Mouse (Mus musculus): ENCODE results near the gene Rtkn.

Gene Rtkn

DNA sequence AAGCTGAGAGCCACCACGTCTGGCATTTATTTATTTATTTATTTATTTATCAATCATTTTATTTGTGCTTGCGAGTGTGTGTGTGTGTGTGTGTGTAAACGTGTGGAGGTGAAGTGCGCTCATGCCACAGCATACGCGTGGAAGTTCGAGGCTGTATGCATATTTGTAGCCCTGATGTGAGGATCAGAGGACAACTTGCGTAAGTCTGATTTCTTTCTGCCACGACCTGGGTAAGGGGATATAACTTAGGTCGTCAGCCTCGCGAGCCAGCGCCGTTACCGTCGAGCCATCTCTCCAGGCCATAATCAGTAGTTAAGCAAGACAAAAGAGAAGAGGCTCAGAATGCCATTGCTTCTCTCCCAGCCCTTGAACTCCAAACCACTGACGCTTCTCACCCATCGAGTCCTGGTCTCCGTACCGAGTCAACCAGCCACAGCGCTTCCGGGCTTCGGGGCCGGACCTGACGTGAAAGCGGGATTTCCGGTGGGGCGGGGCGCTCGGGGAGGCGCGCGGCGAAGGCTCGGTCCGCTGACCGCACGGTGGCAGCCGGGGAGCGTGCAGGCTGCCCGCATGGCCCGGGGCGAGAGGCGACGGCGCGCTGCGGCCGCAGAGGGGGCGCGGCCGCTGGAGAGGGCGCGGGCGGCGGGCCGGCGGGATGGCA is 20.1 kb upstream of the Rtkn start, which contains the start of gene Mogs:
Mogs (plus strand) TSS at position 486 of the 661 bp plus-strand sequence.
- in situ Hi-C loops (cut with MboI; ENCODE audit: unreplicated experiment in 2 of 2) = loop anchor here in 1 of 2 experiments (5.0 kb wide), 1 partner anchor 42 kb away; the partner anchor contains the start of genes 1700003E16Rik and Wdr54

DNA sequence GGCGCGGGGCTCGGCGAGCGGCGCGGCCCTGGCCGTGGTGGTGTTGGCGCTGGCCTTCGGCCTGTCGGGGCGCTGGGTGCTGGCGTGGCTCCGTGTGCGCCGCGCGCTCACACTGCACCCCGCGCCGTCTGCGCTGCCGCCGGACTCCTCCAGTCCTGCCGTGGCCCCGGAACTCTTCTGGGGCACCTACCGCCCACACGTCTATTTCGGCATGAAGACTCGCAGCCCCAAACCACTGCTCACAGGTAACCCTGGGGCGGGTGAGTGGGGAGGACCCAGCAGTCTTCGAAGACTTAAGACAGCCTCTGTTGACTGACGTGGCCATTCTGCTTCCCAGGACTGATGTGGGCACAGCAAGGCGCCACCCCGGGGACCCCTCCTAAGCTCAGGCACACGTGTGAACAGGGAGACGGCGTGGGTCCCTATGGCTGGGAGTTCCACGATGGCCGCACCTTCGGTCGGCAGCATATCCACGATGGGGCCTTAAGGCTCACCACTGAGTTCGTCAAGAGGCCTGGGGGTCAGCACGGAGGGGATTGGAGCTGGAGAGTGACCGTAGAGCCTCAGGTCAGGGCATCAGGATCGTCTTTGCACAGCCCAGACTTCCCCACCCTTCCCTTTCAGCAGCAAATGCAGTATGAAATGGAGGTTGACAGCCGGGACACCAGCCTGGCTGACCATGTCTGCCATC is 19.4 kb upstream of the Rtkn start:
- in situ Hi-C loops (cut with MboI; ENCODE audit: unreplicated experiment in 2 of 2) = loop anchor here in 1 of 2 experiments (5.0 kb wide), 1 partner anchor 41 kb away; the partner anchor contains the start of genes 1700003E16Rik and Wdr54

DNA sequence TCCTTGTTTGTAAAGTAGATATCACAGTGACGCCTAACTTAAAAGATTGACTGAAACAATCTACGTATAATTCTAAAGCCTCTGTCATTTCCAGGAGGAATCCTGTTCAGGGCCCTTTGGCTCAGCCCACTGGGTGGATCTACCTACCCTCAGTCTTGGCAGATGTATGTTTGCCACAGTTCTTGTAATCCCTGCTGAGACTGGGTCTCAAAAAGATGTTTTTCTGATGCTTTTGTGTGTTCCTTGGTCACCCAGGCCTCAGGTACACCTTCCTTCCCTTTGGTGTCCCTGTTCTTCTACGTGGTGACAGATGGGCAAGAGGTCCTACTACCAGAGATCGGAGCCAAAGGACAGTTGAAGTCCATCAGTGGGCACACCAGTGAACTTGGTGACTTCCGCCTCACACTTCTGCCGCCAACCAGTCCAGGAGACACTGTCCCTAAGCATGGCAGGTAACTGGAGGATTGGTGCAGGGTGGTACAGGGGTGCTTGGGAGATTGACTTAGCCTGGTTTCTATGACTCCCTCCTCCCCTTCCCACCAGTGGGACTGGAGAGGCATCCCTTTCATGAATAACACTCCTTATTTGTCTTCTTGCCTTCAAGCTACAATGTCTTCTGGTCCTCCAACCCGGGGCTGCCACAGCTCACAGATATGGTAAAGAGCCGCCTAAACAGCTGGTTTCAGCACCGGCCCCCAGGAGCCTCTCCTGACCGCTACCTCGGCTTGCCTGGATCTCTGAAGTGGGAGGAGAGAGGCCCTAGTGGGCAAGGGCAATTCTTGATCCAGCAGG is 18.7 kb upstream of the Rtkn start:
- in situ Hi-C loops (cut with MboI; ENCODE audit: unreplicated experiment in 2 of 2) = loop anchor here in 1 of 2 experiments (5.0 kb wide), 1 partner anchor 41 kb away; the partner anchor contains the start of genes 1700003E16Rik and Wdr54

DNA sequence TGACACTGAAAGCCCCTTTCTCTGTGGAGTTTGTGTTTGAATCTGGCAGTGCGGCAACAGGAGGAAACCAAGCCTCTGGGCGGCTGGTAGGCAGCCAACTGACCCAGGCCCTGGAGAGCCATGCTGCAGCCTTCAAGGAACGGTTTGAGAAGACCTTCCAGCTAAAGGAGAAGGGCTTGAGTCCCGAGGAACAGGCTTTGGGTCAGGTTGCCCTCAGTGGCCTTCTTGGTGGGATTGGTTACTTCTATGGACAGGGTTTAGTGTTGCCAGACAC is 18.2 kb upstream of the Rtkn start:
- in situ Hi-C loops (cut with MboI; ENCODE audit: unreplicated experiment in 2 of 2) = loop anchor here in 1 of 2 experiments (5.0 kb wide), 1 partner anchor 40 kb away; the partner anchor contains the start of genes 1700003E16Rik and Wdr54

DNA sequence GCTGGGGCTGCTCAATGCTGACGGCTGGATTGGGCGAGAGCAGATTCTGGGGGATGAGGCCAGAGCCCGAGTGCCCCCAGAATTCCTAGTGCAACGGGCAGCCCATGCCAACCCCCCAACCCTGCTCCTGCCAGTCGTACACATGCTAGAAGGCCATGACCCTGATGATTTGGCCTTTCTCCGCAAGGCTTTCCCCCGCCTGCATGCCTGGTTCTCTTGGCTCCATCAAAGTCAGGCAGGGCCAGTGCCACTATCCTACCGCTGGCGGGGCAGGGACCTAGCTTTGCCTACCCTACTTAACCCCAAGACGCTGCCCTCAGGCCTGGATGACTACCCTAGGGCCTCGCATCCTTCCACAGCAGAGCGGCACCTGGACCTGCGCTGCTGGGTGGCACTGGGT is 17.6 kb upstream of the Rtkn start:
- in situ Hi-C loops (cut with MboI; ENCODE audit: unreplicated experiment in 2 of 2) = loop anchor here in 1 of 2 experiments (5.0 kb wide), 1 partner anchor 40 kb away; the partner anchor contains the start of genes 1700003E16Rik and Wdr54

DNA sequence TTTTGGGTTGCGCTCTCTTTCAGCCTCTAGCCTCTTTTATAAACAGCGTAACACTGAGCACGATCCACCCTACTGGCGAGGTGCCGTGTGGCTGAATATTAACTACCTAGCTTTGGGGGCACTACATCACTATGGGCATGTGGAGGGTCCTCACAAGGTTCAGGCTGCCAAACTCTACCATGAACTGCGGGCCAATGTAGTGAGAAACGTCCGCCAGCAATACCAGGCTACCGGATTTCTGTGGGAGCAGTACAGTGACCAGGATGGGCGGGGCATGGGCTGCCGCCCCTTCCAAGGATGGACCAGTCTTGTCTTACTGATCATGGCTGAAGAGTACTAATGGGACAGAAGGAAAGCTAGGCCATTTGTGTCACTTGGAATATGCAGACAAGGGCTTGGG is 16.9 kb upstream of the Rtkn start:
- in situ Hi-C loops (cut with MboI; ENCODE audit: unreplicated experiment in 2 of 2) = loop anchor here in 1 of 2 experiments (5.0 kb wide), 1 partner anchor 39 kb away; the partner anchor contains the start of genes 1700003E16Rik and Wdr54

DNA sequence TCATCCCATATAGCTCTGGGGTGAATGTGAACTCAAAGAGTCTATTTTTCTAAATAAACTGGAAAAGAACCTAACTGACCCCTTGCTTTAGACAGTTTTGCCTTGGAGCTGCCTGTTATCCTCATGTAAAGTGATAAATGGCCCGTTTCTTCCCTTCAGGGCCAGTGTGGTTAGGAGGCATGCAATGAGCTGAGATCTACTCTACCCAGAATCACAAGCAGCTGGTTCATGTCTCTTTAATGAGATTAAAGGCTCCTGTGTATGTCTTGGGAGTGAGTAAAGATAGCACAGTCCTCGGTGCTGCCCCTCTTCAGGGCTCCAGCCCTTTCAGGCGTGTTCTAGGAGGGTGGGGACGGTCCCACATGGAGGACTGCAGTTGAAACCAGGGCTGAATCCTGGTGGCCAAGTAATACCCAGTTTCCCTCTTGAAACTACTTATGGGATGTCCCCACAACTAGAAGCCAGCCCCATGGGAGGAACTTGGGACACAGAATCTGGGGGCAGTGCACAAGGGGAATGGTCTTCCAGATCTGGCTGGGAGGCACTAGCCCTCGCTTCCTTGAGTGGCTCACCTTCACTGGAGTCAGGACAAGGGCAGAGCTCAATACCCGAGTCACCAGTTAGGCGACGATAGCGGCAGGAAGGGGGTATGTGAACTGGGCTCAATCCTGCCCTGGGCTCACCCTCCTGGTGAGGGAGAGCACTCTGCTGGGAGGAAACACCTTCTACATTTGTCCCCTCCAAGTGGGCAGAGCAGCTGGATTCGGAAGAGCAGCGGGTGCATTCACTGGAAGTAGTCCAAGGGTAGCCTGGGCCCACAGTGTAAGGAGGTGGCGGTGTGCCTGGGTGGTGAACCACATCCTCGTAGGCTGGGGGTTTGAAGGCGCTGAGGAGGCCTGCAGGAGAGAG is 16.2 kb upstream of the Rtkn start:
- in situ Hi-C loops (cut with MboI; ENCODE audit: unreplicated experiment in 2 of 2) = loop anchor here in 1 of 2 experiments (5.0 kb wide), 1 partner anchor 38 kb away; the partner anchor contains the start of genes 1700003E16Rik and Wdr54

DNA sequence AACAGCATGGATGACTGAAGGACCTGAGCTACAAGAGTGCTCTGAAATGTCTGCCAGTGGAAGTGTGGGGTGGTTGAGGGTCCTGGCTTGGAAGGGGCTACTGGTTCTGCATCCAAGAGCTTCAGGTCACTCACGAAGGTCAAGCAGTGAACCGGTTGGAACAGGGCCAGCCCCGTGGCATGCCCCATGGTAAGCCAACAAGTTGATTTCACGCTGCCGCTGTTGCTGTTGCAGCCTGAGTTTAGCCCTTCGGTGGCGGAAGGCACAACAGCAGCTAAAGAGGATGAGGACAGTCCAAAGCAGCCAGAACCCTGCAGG is 15.6 kb upstream of the Rtkn start:
- in situ Hi-C loops (cut with MboI; ENCODE audit: unreplicated experiment in 2 of 2) = loop anchor here (5.0 kb wide), 2 partner anchors 38 to 388 kb away; partner anchors contain the start of genes 1700003E16Rik (in 1 of the 2), Dguok (in 1 of the 2) and Wdr54 (in 1 of the 2)

DNA sequence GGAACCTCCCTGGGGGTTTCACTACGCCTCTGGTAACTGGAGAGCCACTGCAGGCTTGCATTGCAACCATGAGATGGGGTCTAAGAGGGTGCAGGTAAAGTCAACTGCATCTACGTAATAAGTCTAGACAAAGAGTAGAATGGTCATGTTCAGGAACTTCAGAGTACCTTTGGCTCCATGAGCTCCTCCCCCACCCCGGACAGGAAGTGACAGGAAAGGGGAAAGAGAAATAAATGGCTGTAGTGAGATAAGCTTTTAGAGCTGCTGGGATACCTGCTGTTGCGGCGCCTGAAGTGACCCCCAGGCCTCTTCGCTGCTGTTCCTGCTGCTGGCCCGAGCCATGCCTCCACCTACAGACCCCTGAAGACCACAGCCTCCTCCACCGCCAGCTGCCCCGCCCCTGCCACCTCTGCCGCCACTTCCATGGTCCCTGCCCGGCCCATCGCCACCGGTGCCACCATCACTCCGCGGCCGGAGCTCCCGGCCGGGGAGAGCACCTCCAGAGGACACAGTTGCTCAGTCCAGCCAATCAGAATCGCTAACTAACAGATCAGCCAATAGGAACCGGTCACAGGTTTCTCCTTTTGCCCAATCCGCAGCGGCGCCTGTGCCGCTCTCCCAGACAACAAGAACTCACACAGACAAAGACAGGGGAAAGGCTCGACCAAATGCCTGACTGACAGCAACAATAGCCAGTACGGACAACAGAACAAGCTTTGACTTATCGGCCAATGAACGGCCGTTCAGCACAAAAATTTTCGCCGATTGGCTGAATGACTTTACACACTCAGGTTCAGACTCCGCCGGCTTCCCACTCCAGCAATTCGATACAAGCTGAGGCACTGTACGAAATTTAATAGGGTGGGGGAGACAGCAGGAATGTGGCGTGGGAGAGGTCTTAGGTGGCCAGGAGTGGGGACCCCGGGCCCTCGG is 14.1 kb upstream of the Rtkn start, which contains the start of gene Wbp1:
Wbp1 (minus strand) TSS at position 630 of the 933 bp plus-strand sequence.
- in situ Hi-C loops (cut with MboI; ENCODE audit: unreplicated experiment in 2 of 2) = loop anchor here in 1 of 2 experiments (5.0 kb wide), 1 partner anchor 386 kb away; the partner anchor contains the start of gene Dguok

DNA sequence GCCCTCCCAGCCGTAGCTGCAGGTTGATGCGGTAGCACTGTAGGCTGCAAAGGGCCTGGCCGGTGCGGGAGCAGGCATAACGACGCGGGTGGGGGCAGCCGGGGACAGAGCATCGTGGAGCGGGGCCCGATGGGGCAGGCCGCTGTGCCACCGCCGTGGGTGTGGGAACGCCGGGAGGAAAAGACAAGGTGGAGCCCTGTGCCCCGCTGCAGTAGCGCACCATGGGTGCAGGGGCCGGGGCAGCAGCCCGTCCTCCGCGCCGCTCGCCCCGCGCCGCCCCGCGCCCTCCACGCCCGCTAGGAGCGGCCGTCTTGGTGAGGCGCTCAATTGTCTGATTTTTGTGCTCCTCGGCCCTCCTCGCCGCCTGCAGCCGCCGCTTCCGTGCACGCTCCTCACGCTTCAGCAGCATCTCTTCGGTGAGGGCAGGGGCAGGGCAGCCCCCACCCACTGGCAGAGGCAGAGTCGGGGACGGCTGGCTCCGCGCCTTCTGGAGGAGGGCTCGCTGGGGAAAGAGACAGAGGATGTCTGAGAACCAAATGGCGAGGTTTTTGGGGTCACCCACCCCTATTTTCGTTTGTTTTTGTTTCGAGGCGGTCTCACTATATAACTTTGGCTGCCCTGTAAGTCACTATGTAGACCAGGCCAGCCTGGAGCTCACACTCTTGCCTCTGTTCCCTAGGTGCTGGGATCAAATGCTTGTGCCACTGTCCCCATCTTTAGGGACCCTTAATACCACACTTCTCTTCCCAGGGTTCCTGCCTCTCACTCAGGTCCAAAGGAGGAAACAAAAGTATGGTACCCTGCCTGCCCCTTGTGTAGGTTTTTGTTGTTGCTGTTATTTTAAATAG is 13.2 kb upstream of the Rtkn start:
- in situ Hi-C loops (cut with MboI; ENCODE audit: unreplicated experiment in 2 of 2) = loop anchor here in 1 of 2 experiments (5.0 kb wide), 1 partner anchor 385 kb away; the partner anchor contains the start of gene Dguok

DNA sequence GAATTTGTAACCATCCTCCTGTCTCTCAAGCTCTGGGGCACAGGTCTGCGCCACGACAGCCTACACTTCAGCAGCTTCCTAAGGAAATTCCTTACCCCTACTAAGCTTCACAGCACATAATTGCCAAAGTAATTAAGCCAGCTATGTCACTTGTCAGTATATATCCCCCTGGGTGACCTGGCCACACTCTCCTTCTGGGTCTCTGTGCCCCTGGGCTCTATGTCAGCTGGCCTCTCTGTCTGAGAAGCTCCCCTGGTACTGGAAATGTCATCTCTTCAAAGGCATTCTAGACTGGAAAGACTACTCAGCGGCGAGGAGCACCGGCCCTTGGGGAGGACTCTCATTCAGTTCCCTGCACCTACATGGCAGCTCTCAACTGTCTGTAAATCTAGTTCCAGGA is 12.3 kb upstream of the Rtkn start:
- in situ Hi-C loops (cut with MboI; ENCODE audit: unreplicated experiment in 2 of 2) = loop anchor here in 1 of 2 experiments (5.0 kb wide), 1 partner anchor 384 kb away; the partner anchor contains the start of gene Dguok

DNA sequence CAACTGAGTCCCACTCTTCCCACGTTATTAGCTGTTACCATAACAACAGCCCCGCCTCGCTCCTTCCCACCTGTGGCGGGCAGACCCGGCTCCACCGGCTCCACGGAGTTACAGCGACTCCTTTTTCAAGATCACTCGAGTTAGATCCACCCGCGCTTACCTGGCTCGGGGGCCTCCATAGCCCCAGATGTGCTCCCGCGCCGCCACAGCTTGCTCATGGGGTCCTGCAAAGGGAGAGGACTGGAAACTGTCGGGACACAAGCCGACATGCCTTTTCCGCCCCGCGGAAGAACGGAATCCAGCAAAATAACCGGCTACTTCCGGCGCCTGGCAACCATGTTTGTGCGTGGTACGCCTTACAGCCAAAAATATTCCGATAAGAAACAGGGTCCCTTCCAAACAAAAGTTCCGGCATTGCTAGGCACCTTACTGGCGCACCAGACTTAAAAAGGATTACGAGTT is 10.4 kb upstream of the Rtkn start:
- in situ Hi-C loops (cut with MboI; ENCODE audit: unreplicated experiment in 2 of 2) = loop anchor here in 1 of 2 experiments (5.0 kb wide), 1 partner anchor 382 kb away; the partner anchor contains the start of gene Dguok

DNA sequence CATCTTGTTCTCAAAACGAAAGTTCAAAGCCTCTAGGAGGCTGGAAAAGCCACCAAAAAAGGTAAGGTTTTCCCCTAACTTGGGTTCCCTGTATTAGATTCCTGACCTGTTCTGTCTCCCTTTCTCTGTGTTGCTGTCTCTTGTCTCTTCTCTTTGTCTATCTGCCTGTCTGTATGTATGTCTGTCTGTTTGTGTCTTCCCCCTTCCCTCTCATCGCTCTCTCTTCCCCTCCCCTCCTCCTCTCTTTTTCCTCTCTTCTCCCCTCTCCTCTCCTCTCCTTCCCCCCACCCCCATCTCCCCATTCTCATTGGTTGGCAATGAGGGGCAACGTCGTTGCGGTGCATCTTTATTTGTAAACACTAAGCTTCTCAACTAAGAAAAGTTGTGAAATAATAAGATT is 9.9 kb upstream of the Rtkn start, which contains the start of gene Ino80b:
Ino80b (minus strand) TSS at position 101 of the 400 bp plus-strand sequence.
- in situ Hi-C loops (cut with MboI; ENCODE audit: unreplicated experiment in 2 of 2) = no loop called here

DNA sequence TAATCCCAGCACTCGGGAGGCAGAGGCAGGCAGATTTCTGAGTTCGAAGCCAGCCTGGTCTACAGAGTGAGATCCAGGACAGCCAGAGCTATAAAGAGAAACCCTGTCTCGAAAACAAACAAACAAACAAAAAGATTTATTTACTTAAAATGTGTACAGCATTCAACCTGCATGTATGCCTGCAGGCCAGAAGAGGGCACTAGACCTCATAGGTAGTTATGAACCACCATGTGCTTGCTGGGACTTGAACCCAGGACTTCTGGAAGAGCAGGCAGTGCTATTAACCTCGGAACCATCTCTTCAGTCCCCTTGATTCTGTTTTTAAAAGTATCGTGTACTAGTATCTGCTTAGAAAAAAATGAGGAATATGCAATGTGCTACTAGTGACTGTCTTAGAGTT is 7.8 kb upstream of the Rtkn start:
- in situ Hi-C loops (cut with MboI; ENCODE audit: unreplicated experiment in 2 of 2) = no loop called here

DNA sequence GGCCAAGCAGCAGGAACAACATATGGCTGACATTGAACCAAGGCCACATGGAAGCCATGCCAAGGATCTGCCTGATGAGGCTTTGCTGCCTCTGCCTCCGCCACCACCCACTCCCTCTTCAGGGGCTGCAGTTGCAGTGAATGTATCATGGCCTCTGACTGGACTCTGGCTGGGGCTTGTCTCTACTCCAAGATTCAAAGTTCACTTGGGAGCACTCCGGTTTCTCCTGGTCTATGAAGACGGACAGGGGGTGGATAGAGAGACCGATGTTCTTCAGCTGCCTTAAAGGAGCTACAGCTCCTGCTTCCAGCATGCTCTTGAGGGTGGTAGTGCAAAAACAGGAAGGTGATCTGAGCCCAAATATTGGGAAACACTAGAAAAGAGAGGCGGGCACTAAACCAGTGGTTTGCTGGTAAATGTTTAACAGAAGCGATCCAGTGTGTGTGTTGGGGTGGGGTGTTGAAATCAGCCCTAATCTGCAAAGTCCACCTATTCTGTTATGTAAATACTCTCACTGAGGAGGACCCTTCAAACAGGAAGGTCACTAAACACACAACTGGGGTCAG is 3.7 kb upstream of the Rtkn start:
- in situ Hi-C loops (cut with MboI; ENCODE audit: unreplicated experiment in 2 of 2) = no loop called here

DNA sequence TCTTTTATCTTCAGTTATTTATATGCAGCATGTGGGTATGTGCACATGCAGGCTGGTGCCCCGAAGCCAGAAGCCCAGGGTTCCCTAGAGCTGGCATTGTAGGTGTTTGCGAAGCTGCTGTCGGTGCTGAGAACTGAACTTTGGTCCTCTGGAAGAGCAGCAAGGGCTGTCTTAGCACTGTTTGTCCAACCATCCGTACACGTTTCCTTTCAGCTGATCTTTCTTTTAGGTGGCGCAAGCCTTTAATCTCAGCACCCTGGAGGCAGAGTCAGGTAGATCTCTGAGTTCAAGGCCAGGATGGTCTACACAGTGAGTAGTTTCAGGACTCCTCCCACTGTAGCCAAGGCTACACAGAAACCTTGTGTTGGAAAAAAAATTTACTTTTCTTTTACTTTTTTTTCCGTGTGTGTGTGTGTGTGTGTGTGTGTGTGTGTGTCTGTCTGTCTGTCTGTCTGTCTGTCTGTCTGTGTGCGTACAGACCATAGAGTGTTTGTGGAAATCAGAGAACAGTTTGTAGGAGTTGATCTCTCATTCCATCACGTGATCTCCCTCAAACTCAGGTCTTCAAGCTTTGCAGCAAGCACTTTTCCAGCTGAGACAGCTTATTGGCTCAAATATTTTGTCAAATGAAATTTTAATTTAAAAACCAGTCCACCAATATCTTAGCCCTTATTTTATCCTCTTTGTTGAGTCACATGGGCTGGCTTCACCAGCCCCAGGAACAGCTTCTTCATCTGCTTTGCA is 2.9 kb upstream of the Rtkn start:
- in situ Hi-C loops (cut with MboI; ENCODE audit: unreplicated experiment in 2 of 2) = no loop called here

Measured in v-Abl transformed pro-B cells (cell line).